Mouse (Mus musculus): Measurements from ENCODE around the gene Fhdc1. TPM values are rescaled to one million over a fixed set of nuclear protein-coding genes. Genes with fewer than 3 reads are reported as not detected.
A peak's percentile ranks its signal among the peaks of the same experiment; 100 is the strongest.

Fhdc1 gene
- polyA plus RNA-seq, 1 experiment from 2014 or later = 6.1 TPM

GRCm38 (mm10) chr3:84442890-84443289 lies 37.3 kb downstream of the Fhdc1 start:
- Histone ChIP-seq H3K36me3 (replicated peaks; ENCODE audit: control insufficient read depth, insufficient read depth) (peaks cover 12% of the 10 kb centered on the region; the same call in 1 of the 2 replicates), H3K27me3 (ENCODE audit: control insufficient read depth, insufficient read depth, low read length) (0 out of 2 replicates have a peak, but pooled peaks cover 5% of the 10 kb centered on the region), H3K27ac (no peak overlapping the region), H3K9ac (no peak overlapping the region), H3K4me3 (replicated peaks; ENCODE audit: low read length) (no peak overlapping the region), H3K4me2 (replicated peaks) (no peak overlapping the region), H3K9me3 (ENCODE audit: control insufficient read depth, low read length) (no peaks in the 10 kb centered on the region), H3K4me1 (replicated peaks; ENCODE audit: control insufficient read depth, insufficient read depth, low read length) (no peaks in the 10 kb centered on the region)
- no peak for DNase-seq (ENCODE audit: low spot score)
- WGBS = 83% methylated on average over 4 of the region's 4 CpGs
- no peak for ATAC-seq (ENCODE audit: low FRiP score)

GRCm38 (mm10) chr3:84439431-84440210 lies 40.6 kb downstream of the Fhdc1 start:
- H3K4me3 ChIP-seq (replicated peaks; ENCODE audit: low read length) = no peak overlapping the region
- H3K27ac ChIP-seq = no peak overlapping the region
- DNase-seq (ENCODE audit: low spot score) (no peak), ATAC-seq (ENCODE audit: low FRiP score) (no peak)
- H3K36me3 ChIP-seq (replicated peaks; ENCODE audit: control insufficient read depth, insufficient read depth) = 0 out of 2 replicates have a peak, but pooled peaks cover 6% of the 10 kb centered on the region
- no peaks in the 10 kb centered on the region for H3K27me3 ChIP-seq (ENCODE audit: control insufficient read depth, insufficient read depth, low read length)
- H3K4me1 ChIP-seq (replicated peaks; ENCODE audit: control insufficient read depth, insufficient read depth, low read length) = peaks cover 15% of the 10 kb centered on the region
- no peak overlapping the region for H3K9ac ChIP-seq
- H3K9me3 ChIP-seq (ENCODE audit: control insufficient read depth, low read length) = no peaks in the 10 kb centered on the region
- WGBS = 91% methylated on average over 7 of the region's 7 CpGs
- H3K4me2 ChIP-seq (replicated peaks) = no peak overlapping the region

GRCm38 (mm10) chr3:84438840-84439239 lies 41.4 kb downstream of the Fhdc1 start:
- DNase-seq (ENCODE audit: low spot score) (no peak), ATAC-seq (ENCODE audit: low FRiP score) (no peak)
- Histone ChIP-seq H3K27me3 (ENCODE audit: control insufficient read depth, insufficient read depth, low read length) (no peaks in the 10 kb centered on the region), H3K4me1 (replicated peaks; ENCODE audit: control insufficient read depth, insufficient read depth, low read length) (peaks cover 15% of the 10 kb centered on the region), H3K27ac (no peak overlapping the region), H3K4me3 (replicated peaks; ENCODE audit: low read length) (no peak overlapping the region), H3K4me2 (replicated peaks) (no peak overlapping the region), H3K9ac (no peak overlapping the region), H3K36me3 (replicated peaks; ENCODE audit: control insufficient read depth, insufficient read depth) (no peaks in the 10 kb centered on the region), H3K9me3 (ENCODE audit: control insufficient read depth, low read length) (no peaks in the 10 kb centered on the region)
- WGBS = 86% methylated on average over 7 of the region's 7 CpGs

- no peak overlapping the region for H3K4me2 ChIP-seq (replicated peaks)
- no peak overlapping the region for H3K27ac ChIP-seq
- ATAC-seq (ENCODE audit: low FRiP score) (no peak), DNase-seq (ENCODE audit: low spot score) (peak; percentile 40)
- H3K9me3 ChIP-seq (ENCODE audit: control insufficient read depth, low read length) = no peaks in the 10 kb centered on the region
- peaks cover 16% of the 10 kb centered on the region for H3K4me1 ChIP-seq (replicated peaks; ENCODE audit: control insufficient read depth, insufficient read depth, low read length)
- no peaks in the 10 kb centered on the region for H3K36me3 ChIP-seq (replicated peaks; ENCODE audit: control insufficient read depth, insufficient read depth)
- H3K4me3 ChIP-seq (replicated peaks; ENCODE audit: low read length) = no peak overlapping the region
- no peak overlapping the region for H3K9ac ChIP-seq
- no peaks in the 10 kb centered on the region for H3K27me3 ChIP-seq (ENCODE audit: control insufficient read depth, insufficient read depth, low read length)
- 66% methylated on average over 11 of the region's 11 CpGs for WGBS
Measured at GRCm38 (mm10) chr3:84438118-84438517, 42.1 kb downstream of the Fhdc1 start.

GRCm38 (mm10) chr3:84436947-84437346 lies 43.3 kb downstream of the Fhdc1 start:
- 95% methylated on average over 7 of the region's 7 CpGs for WGBS
- no peaks in the 10 kb centered on the region for H3K36me3 ChIP-seq (replicated peaks; ENCODE audit: control insufficient read depth, insufficient read depth)
- ATAC-seq (ENCODE audit: low FRiP score) (no peak), DNase-seq (ENCODE audit: low spot score) (no peak)
- H3K4me3 ChIP-seq (replicated peaks; ENCODE audit: low read length) = no peak overlapping the region
- no peak overlapping the region for H3K9ac ChIP-seq
- H3K4me1 ChIP-seq (replicated peaks; ENCODE audit: control insufficient read depth, insufficient read depth, low read length) = peaks cover 21% of the 10 kb centered on the region
- no peak overlapping the region for H3K4me2 ChIP-seq (replicated peaks)
- H3K9me3 ChIP-seq (ENCODE audit: control insufficient read depth, low read length) = no peaks in the 10 kb centered on the region
- H3K27ac ChIP-seq = no peak overlapping the region
- no peaks in the 10 kb centered on the region for H3K27me3 ChIP-seq (ENCODE audit: control insufficient read depth, insufficient read depth, low read length)

DNA sequence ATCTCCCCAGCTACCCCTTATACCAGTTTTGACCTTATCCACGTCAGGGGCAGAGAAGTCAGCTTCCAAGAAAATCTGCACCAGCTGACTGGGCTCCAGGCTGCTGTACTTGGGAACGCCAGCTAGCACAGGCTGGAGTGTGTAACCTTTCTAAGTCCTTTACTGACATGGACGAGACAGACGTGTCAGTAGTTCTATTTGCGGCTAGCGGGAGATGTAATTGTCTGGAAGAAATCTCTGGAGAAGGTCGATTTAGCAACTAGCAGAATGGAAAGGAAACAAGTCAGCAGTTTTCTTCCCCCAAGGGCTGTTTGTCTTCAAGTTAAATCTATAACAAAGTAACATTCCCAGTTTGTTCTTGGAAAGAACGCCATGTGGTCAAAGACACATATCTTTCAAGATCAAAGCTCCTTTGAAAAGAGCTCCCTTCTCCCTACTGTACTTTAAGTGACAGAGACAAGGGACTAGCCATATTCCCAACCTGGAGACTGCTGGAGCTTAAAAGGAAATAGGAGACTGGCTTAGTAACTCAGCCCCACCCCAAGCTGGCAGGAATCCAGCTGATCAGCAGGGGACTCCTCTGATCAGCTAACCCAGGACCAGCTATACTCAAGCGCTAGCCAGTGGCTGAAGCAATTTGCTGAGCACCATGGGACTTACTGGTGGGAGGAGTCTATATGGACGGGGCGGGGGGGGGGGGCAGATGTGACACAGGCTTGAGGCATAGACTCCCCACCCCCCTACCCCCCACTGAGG lies 44.8 kb downstream of the Fhdc1 start:
- H3K27ac ChIP-seq = no peak overlapping the region; the same call in 1 of the 2 replicates
- peak; percentile 38; the same call in 1 of the 2 replicates for ATAC-seq (ENCODE audit: low FRiP score)

DNA sequence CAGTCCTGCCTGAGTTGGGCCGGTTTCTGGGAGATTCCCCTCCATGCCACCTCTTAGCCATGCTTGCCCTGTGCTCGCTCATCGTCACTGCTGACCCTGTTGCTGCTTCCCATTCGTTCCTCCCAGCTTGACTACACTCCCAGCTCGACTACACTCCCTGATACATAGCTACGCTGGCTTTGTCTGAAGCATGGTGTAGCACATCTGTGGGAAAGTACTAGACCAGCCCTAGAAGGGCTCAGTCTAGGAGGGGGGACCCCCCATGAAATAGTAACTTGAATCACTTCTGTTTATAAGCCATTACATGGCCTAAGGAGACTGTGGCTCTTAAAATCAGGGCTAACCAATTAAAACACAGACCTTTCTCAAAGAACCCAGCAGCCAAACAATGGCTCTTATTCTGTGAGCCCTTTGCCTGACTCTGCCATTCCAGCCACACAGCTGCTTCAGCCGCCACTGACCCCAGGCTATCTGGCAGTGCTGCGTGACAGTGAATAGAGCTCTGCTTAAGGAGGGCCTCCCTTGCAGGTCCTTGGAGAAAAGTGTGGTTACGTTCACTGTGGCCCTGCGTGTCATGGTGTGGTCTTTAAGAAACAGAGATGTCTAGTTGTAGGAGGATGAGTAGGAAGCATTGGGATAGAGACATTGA lies 47.3 kb downstream of the Fhdc1 start:
- Histone ChIP-seq H3K4me1 (replicated peaks; ENCODE audit: control insufficient read depth, insufficient read depth, low read length) (peaks cover 21% of the 10 kb centered on the region), H3K9me3 (ENCODE audit: control insufficient read depth, low read length) (no peaks in the 10 kb centered on the region), H3K27me3 (ENCODE audit: control insufficient read depth, insufficient read depth, low read length) (no peaks in the 10 kb centered on the region), H3K4me3 (replicated peaks; ENCODE audit: low read length) (no peak overlapping the region), H3K4me2 (replicated peaks) (no peak overlapping the region), H3K27ac (no peak overlapping the region), H3K36me3 (replicated peaks; ENCODE audit: control insufficient read depth, insufficient read depth) (no peaks in the 10 kb centered on the region), H3K9ac (no peak overlapping the region)
- 38% methylated on average over 10 of the region's 10 CpGs for WGBS
- DNase-seq (ENCODE audit: low spot score) (no peak), ATAC-seq (ENCODE audit: low FRiP score) (no peak)

More for the DNA sequence above, 44.8 kb downstream of the Fhdc1 start:
- Histone ChIP-seq H3K9me3 (ENCODE audit: control insufficient read depth, low read length) (no peaks in the 10 kb centered on the region), H3K36me3 (replicated peaks; ENCODE audit: control insufficient read depth, insufficient read depth) (no peaks in the 10 kb centered on the region), H3K4me2 (replicated peaks) (no peak overlapping the region), H3K4me1 (replicated peaks; ENCODE audit: control insufficient read depth, insufficient read depth, low read length) (peaks cover 21% of the 10 kb centered on the region), H3K4me3 (replicated peaks; ENCODE audit: low read length) (no peak overlapping the region), H3K9ac (no peak overlapping the region), H3K27me3 (ENCODE audit: control insufficient read depth, insufficient read depth, low read length) (no peaks in the 10 kb centered on the region)
- 19% methylated on average over 11 of the region's 11 CpGs for WGBS
- DNase-seq (ENCODE audit: low spot score) = peak; percentile 68

- Histone ChIP-seq H3K9me3 (ENCODE audit: control insufficient read depth, low read length) (no peaks in the 10 kb centered on the region), H3K27ac (no peak overlapping the region), H3K4me1 (replicated peaks; ENCODE audit: control insufficient read depth, insufficient read depth, low read length) (peaks cover 21% of the 10 kb centered on the region), H3K4me3 (replicated peaks; ENCODE audit: low read length) (no peak overlapping the region), H3K9ac (no peak overlapping the region), H3K36me3 (replicated peaks; ENCODE audit: control insufficient read depth, insufficient read depth) (no peaks in the 10 kb centered on the region), H3K4me2 (replicated peaks) (no peak overlapping the region), H3K27me3 (ENCODE audit: control insufficient read depth, insufficient read depth, low read length) (no peaks in the 10 kb centered on the region)
- WGBS = 70% methylated on average over 5 of the region's 5 CpGs
- ATAC-seq (ENCODE audit: low FRiP score) (no peak), DNase-seq (ENCODE audit: low spot score) (no peak)
Measured at GRCm38 (mm10) chr3:84431257-84431656, 49.0 kb downstream of the Fhdc1 start.

GRCm38 (mm10) chr3:84430152-84430551 lies 50.1 kb downstream of the Fhdc1 start:
- Histone ChIP-seq H3K36me3 (replicated peaks; ENCODE audit: control insufficient read depth, insufficient read depth) (no peaks in the 10 kb centered on the region), H3K27ac (no peak overlapping the region), H3K4me1 (replicated peaks; ENCODE audit: control insufficient read depth, insufficient read depth, low read length) (peaks cover 11% of the 10 kb centered on the region), H3K4me2 (replicated peaks) (no peak overlapping the region), H3K9ac (no peak overlapping the region), H3K27me3 (ENCODE audit: control insufficient read depth, insufficient read depth, low read length) (no peaks in the 10 kb centered on the region), H3K9me3 (ENCODE audit: control insufficient read depth, low read length) (no peaks in the 10 kb centered on the region), H3K4me3 (replicated peaks; ENCODE audit: low read length) (no peak overlapping the region)
- ATAC-seq (ENCODE audit: low FRiP score) (no peak), DNase-seq (ENCODE audit: low spot score) (no peak)
- WGBS = 4% methylated on average over 2 of the region's 2 CpGs

Data from hindbrain, embryonic 14.5 days (tissue).